Mouse (Mus musculus) megakaryocyte-erythroid progenitor cell, adult 5-6 weeks (primary cell): ENCODE data around the gene Gm21988. TPM values are rescaled to one million over a fixed set of nuclear protein-coding genes. Genes with fewer than 3 reads are reported as not detected.
A peak's percentile ranks its signal among the peaks of the same experiment; 100 is the strongest.

ENCODE experiments used
- ATAC-seq: replicated peaks from 2 replicates; pipeline ENCODE4 v1.8.0; 2016; ENCODE audit warnings: mild to moderate bottlenecking, inconsistent platforms; ENCODE audit not compliant: severe bottlenecking, poor library complexity, low FRiP score, low TSS enrichment
- total RNA-seq, 2 experiments: library from RNA; stranded (forward) in 1 of 2; stranded (reverse) in 1 of 2; fragments of 200-1000, 215-1000 nt in 1 of 2; fragments of >200 nt in 1 of 2; fragmentation: Nextera tagmentation in 1 of 2; gene quantifications; 2 replicates each; pipeline ENCODE4 v1.2.3; 2014 to 2017

The Gm21988 gene
- total RNA-seq, 2 experiments from 2014 or later: 0.33 to 9.6 TPM

DNA sequence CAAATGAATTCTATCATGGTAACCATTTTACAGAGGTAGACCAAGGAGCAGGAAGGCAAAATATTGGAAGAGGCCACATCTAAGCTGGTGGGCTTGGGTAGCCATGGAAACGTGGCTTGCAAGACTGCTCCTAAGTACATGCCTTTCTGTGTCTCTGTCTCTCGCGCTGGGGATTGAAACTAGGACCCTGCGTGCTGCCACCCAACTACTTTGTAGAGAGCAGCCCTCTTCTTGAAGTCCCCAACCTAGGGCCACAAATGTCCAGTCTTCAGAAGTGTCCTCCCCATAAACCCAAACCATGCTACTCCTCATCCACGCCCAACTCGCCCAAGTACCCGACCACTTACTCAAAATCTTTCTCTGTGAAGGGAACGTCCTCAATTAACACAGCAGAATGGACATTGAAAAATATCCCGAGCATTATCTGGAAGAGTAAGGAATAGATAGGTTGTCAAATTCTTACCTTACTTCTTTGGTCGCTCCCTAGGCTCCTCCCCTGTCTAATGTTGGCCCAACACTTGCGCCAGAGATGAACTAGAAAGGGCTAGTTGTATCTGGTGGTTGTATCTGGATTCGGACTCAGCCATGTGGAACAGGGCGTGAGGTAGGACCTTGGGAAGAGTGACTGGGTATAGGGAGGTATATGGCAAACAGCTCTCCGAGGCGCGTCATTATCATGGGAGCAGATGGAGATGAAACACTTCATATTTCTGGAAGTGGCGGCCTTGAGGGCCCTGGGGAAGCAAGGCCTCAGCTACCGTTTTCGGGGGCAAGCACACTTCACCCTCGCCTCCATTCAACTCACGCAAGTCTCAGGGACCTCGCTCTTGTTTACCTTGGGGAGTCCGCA, 814 bp downstream of the Gm21988 start:
- no peak for ATAC-seq

DNA sequence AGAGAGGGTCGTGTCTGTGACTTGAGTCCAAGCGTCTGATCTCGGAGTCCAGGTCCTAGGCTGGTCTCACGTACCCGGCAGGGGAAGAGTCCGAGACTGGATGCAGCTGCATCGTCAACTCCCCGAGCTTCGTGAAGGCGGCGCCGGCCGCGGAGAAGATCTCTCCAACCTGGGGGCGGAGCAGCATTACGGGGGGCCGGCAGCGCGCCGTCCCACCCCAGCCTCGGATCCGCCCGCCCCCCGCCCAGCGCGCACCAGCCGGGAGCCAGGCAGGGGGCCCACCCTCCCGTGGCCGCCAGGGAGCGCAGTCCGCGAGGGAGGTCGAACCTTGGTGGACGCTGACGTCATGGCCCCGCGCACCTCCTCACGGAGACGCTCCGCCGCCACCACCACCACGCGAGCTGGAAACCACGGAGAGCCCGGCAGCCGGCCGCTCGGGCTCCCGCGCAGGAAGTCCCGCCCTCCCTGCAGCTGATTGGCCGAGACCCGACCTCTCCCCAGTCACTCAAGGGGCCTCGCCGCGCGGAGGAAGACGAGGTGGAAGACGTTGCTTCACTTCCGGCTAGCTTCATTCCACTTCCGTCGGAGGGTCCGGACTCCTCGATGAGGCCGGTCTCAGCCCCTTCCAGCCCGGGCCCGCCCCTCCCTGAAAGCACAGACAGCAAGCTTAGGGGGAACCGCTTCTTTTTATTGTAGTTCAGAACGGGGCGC, 2.0 kb downstream of the Gm21988 start, which contains the start of gene 0610010K14Rik:
TSS of gene 0610010K14Rik (minus strand) at position 458 of the 711 bp plus-strand sequence.
- peak; percentile 89 for ATAC-seq

DNA sequence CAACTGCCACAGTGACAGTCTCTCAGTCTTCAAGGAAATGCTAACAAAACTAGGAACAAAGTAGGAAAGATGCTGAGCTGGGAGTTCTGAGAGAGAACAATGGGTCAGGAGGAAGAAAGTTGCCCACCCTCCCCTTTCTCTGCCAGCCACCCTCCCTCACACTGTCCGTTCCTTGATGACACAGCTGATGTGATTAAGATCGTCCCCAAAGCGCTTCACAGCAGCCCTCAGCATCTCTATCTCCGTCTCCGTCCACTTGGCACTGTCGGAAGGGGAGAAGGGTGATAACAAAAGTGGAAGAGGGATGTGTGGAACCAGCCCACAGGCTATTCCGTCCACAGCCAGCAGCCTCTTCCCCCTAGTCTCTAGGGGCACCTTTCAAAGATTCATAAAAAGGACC, 2.9 kb downstream of the Gm21988 start:
- no peak for ATAC-seq

DNA sequence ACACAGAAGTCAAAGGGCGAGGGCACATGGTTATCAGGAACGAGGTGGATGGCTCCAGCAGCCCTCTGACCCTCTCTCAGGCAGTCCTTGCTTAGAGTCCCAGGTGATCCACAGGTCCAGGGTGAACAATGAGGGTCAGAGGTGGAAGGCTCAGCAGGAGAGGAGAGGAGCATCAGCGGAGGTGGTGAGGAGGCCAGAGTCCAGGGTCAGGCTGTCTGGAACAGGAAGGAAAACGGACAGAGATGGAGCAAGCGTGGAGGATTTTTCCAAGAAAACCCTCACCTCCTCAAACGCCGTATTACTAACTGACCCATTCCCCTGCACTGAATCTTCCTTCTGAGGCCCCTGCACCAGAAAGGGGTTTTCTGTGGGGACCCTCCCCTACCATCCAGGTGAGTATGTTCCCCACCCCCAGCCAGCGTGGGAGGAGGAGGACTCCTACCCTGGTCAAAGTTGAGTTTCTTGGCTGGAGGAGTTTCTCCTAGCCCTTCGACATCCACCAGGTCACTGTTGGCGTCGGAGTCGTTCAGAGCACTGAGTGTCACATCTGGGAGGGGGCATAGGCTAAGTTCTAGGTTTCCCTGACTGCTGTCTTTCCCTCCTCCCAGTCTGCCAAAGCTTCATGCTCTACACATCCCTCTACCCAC, 4.3 kb downstream of the Gm21988 start:
- no peak for ATAC-seq

DNA sequence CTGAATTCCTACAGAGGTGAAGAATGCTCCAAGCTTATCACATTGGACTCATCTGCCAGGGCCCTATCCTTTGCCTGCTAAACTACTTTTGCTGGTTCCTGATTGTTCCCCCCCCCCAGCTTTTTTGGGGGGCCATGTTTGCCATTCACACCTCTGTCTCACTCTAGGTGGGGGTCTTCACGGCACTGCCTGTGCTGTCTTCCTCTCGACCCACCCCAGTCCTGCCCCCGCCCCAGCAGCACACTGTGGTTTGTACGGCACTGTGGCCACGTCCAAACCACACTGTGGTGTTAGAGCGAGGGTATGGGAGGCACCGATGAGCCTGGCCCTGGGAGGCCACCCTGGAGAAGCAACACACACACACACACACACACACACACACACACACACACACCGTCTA, 5.1 kb downstream of the Gm21988 start:
- ATAC-seq: no peak

DNA sequence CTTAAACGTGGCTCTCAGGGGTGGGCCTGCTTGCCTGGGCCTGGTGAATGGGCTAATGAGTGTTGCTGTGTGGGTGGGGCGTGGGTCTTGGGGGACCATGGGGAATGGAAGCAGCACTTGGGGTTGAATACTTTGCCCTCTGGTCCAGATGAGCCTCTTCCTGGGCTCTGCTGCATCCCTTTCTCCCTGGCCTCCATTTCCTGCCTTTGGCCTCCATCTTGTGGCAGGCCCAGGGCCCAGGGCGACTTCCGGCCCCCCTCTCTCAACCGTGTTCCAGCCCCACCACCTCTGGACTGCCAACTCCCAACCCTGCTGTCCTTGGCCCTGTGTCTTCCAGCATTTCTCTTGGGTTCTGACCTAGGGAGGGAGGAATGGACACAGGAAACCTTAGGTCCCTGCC, 5.6 kb downstream of the Gm21988 start:
- ATAC-seq: no peak

DNA sequence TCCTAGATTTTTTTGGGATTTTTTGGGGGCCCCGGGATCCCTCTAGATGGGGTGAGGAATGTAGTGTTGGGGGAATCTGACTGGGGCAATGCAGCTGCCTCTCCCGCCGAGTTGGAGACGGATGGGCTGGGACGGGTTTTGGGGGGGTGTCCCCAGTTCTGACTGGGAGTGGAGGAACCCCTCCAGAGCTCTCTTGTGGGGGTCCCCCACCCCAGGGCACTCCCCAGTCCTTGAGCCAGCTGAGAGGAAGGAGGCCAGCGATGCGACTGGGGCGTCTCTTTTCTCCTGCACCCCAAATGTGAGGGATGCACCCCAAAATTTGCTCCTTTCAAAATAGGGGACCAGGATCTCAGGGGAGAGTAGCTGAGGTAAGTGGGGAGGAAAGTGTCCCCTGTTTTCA, 6.6 kb downstream of the Gm21988 start:
- ATAC-seq: no peak

DNA sequence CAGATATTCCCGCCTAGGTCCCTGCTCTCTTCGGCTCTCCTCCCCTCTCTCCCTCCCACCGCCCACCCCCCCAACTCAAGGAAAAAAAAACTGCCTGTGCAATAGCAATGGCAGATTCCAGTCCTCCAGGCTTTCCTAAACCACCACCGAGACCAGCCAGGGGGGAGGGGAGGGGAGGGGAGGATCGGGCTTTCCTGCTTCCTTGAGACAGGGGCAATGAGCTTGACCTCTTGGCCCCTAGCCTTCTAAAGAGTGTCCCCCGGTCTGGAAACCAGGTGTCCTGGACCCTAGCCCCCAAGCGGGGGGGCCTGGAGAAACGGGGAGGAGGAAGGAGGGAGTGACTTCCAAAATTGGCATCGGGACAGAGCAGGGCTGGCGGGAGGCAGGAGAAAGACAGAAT, 7.1 kb downstream of the Gm21988 start:
- no peak for ATAC-seq

DNA sequence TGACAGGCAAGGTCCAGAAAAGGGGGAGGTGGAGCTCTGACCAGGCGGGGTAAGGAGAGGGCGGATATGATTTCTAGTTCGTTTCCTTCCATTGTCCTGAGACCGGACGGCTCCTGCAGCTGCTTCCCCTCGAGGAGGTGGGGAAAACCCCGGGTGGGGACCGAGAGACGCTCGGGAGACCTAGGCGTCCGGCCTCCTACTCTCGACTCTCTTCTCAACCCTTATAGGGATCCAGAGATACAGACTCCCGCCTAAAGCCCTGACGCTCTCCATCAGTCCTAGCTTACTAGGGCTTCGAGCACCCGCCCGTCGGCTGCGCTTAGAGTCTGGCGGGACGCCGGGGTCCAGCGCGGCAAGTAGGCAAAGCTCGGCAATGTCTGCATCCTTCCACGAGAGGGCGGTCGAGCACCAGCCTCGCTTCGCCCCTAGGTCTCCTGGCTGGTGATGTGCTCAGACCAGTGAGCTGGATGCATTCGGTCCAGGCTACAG, 9.3 kb downstream of the Gm21988 start:
- ATAC-seq: peak; percentile 76

DNA sequence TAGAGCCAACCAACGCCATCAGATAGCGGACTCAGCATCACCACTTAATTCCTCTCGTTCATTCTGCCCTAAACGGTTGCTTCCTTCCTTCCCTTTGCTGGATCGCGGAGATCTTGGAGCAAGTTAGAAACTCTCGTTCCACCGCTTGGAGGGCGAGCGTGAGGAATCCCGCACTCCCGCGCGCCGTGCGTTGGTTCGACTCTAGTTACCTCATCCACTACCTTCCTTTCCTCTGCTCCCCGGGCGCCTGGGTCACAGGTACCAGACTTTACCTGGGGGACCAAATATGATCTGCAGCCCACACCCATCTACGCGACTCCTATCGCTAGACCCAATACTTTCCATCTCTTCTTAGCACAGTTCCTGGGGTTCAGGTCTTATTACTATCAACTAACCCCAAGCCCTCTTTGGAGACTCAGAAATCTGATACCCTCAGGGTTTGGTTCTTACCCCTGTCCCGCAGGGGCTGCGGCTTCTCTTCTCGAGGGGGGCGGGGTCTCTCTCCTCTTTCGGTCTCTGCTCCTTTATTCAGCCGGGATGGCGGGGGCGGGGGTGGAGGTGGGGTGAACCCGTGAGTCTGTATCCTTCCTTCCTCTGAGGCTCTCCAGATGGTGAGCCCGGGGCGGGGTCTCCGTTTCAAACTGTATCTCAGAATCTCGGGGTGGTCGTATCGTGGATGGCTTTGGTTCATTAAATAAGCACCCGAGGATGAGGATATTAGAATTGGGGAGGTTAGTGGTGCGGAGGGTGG, 10.2 kb downstream of the Gm21988 start, which contains the start of gene Bcl6b:
TSS of gene Bcl6b (minus strand) at position 539 of the 751 bp plus-strand sequence.
- no peak for ATAC-seq

DNA sequence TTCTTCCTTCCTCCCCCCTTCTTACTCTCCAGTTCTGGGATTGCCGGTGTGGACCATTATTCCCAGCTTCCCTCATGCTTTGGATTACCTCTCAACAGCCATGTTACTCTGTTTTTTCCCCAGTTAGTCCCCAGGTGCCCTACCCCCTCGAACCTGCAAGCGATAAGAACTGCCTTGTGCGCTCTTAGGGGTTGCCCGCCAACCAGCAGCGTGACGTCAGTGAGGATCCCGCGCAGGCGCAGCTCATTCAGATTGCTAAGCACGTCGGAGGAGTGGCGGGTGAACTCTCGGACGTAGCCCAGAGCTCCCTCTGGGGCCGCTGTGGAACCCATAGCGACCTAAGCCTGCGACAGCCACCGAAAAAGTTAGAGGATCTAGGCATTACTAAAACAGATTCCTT, 10.8 kb downstream of the Gm21988 start:
- ATAC-seq: peak; percentile 64

DNA sequence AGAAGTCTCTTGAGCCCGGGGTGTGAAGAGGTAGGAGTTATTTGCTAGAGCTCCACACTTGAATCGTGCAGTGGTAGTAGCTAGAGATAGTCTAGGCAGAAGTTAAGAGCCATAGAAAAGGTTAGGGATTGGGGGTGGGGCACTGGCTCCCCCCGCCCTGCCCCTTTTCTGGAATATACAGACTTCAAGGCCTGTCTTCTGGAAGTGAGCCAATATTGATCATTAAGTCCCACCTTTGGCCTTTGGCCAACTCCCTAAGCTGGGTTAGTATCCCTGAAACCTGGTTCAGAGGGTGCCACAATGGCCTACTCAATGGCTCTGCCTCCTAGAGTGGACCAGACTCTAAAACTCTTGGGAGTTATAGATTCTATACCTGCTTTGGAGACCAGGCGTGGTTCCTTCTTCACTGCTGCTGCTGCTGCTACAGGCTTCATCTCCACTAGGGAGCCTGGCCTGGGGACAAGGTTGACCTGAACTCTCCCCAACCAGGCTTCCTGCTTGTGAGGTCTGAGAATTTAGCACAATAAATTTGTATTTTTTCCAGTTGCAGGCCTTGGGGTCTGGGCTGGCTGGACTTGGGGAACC, 11.9 kb downstream of the Gm21988 start:
- ATAC-seq: no peak

DNA sequence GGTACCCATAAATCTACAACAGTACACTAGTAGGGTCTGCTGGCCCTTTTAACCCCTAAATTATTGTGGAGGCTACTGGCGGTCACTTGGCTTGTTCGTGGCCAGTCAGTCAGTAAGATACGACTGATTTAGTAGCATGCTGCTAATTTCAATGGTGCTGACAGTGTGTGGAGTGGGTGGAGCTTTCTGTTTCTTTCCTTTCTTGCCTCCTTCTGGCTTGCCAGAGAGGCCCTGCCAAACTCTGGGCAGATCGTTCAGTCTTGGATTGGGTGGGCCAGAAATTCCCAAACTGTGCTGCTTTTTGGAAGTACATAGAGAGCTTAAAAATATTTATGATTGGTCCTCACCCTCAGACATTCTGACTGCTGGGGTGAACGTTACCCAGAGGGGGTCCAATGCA, 12.5 kb downstream of the Gm21988 start:
- no peak for ATAC-seq

DNA sequence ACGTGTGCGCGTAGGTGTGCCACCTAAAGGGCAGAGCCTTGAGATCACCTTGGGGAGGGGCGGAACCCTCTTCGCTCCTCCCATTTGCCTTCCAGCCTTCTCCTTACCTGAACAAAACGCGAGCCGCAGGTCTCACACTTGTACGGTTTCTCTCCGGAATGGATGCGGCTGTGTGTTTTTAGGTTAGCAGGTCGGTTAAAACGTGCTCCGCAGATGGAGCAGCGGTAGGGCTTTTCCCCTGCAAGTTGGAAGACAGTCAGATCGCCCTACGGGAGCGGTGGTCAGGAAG, 13.1 kb downstream of the Gm21988 start:
- no peak for ATAC-seq

DNA sequence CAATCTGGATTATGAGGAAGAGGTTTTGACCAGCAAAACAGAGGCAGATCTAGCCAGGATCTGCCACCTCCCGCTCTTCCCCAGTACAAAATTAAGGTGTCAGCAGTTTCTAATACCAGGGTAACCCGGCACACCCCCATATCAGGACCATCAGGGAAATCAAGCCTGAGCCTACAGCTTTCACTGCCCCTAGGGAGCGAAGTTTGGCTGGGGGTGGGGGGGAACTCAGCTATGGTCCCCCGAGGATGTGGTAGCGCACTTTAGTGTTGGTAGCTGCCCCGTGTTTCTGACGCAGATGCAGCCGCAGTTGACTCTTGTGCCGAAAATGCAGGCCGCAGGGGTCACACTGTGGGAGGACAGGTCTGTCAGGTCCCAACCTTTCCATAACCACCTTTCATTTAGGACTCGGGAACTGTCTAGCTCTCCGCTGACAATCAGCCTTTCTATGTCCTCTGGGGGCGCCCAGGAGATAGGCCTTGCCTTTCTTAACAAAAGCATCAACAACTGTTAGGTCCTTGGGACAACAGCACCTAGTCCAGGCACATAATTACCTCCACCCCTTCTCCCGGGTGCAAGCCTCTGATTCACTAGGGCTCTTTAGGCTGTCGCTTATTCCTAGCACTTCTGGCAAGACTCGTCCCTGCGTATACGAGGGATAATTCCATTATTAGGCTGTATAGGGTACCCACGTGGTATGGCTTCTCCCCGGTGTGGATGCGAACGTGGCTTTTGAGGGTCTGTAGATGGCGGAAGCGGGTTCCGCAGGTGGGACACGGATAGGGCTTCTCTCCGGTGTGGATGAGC, 13.6 kb downstream of the Gm21988 start:
- no peak for ATAC-seq

DNA sequence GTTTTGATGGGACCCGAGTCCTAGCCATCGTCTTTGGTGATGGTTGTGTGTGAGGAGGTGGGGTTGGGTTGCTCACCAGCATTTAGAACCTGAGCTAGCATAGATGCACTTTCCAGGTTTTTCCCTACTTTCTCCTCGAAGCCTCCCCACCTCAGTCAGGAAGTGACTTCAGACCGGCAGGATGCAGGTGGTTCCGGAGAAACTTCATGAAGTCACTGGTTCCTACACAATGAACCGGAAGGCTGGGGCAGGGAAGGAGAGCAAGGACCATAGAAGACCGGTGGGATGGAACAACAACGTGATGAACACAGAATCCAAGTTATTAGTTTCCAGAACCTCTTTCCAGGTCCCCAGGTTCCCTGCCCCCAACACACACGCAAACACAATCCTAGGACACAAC, 15.9 kb downstream of the Gm21988 start:
- no peak for ATAC-seq

DNA sequence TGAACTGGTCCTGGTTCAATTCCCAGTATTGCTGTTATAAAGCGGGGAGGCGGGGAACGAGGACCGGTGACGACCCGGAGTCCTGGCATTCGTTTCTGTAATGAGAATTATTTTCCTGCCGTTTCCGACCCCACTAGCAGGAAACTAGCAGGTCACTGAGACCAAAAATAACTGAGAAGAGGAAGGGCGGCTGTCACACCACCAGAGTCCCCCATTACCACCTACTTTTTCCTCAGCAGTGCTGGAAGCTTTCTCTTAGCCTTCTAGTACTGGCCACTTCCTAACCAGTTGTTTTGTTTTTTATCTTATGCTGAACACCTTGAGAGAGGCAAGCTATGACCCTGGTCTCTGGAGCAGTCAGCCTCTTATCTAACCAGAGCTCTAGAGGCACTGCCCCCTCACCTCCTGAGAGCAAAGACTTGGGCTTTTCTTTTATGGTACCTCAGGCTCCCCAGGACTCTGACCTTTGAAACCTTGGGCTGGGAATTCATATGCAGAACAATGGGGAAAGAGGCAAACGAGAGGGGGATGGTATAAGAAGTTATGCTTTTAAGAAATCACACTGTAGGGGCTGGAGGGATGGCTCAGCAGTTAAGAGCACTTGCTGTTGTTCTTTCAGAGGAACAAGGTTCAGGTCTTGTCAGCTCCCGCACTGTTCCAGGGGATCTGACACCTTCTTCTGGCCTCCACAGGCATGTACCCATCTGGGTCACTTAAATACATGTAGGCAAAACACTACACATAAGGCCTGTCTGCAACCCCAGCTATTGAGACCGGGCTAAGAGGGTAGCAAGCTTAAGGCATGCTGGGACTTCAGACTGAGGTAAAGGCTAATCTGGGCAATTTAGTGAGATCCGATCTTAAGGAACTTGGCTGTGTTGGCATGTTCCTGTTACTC, 17.8 kb downstream of the Gm21988 start:
- peak; percentile 78 for ATAC-seq
